Mouse (Mus musculus) C2C12 (cell line): ENCODE results near the gene Nectin2. TPM values are rescaled to one million over a fixed set of nuclear protein-coding genes. Genes with fewer than 3 reads are reported as not detected.

Experiments used
- H3K27me3 ChIP-seq: one replicate; pipeline ENCODE4 v1.6.1; 2011; ENCODE audit not compliant: control insufficient read depth, insufficient read depth, insufficient read length
- H3K36me3 ChIP-seq: one replicate; pipeline ENCODE4 v1.6.1; 2011; ENCODE audit not compliant: control insufficient read depth, insufficient read depth
- H3K4me3 ChIP-seq: one replicate; pipeline ENCODE4 v1.5.1; 2011; ENCODE audit warnings: mild to moderate bottlenecking, control low read depth; ENCODE audit not compliant: poor library complexity, insufficient read depth, severe bottlenecking
- H3K79me2 ChIP-seq: one replicate; pipeline ENCODE4 v1.6.1; 2011; ENCODE audit not compliant: control insufficient read depth, insufficient read depth
- H3K79me3 ChIP-seq: one replicate; pipeline ENCODE4 v1.6.1; 2011; ENCODE audit warnings: low read depth, control low read depth
- H3ac ChIP-seq: one replicate; pipeline ENCODE3; 2011; ENCODE audit warnings: low read depth; ENCODE audit not compliant: control insufficient read depth, insufficient read length
- CEBPB ChIP-seq: IDR thresholded peaks from one replicate; pipeline ENCODE4 v1.6.1; 2011; ENCODE audit warnings: low read depth, mild to moderate bottlenecking, control low read depth, moderate library complexity
- CTCF ChIP-seq: IDR thresholded peaks from one replicate; pipeline ENCODE4 v1.5.1; 2011; ENCODE audit not compliant: control insufficient read depth, insufficient read depth, insufficient read length
- FOSL1 ChIP-seq: IDR thresholded peaks from one replicate; pipeline ENCODE4 v1.8.0; 2011; ENCODE audit warnings: mild to moderate bottlenecking, low read length; ENCODE audit not compliant: poor library complexity, insufficient read depth, severe bottlenecking
- MAX ChIP-seq: IDR thresholded peaks from one replicate; pipeline ENCODE4 v1.6.1; 2011; ENCODE audit warnings: mild to moderate bottlenecking, control low read depth
- MYOD1 ChIP-seq: IDR thresholded peaks from one replicate; pipeline ENCODE4 v1.6.1; 2011; ENCODE audit warnings: low read depth; ENCODE audit not compliant: control insufficient read depth, insufficient read length
- MYOG ChIP-seq: IDR thresholded peaks from one replicate; pipeline ENCODE4 v1.6.1; 2011; ENCODE audit not compliant: control insufficient read depth, insufficient read length; ENCODE audit errors: extremely low read depth
- USF1 ChIP-seq: IDR thresholded peaks from one replicate; pipeline ENCODE4 v1.6.1; 2011; ENCODE audit warnings: low read depth, mild to moderate bottlenecking, control low read depth, moderate library complexity
- polyA plus RNA-seq: library from polyadenylated mRNA; unstranded; fragments of >200 nt; fragmentation: generic; extraction: Trizol; gene quantifications from one replicate; pipeline ENCODE4 v1.2.1, GENCODE M21; 2012; ENCODE audit warnings: missing spikeins

Nectin2 gene
- polyA plus RNA-seq, 1 experiment = 26.7 TPM

GRCm38 (mm10) chr7:19769434-19770374 is 19.4 kb upstream of the Nectin2 start:
- Histone ChIP-seq H3K79me3 (no peaks in the 10 kb centered on the region), H3K27me3 (peaks cover 9% of the 10 kb centered on the region), H3K4me3 (no peak overlapping the region), H3K79me2 (no peaks in the 10 kb centered on the region), H3K36me3 (no peaks in the 10 kb centered on the region), H3ac (no peak overlapping the region)
- TF ChIP-seq MYOG (no peak), CTCF (no peak), CEBPB (no peak), USF1 (no peak), FOSL1 (no peak), MYOD1 (no peak), MAX (no peak)

- Histone ChIP-seq H3K79me3 (no peaks in the 10 kb centered on the region), H3ac (no peak overlapping the region), H3K79me2 (no peaks in the 10 kb centered on the region), H3K27me3 (peaks cover 9% of the 10 kb centered on the region), H3K36me3 (no peaks in the 10 kb centered on the region), H3K4me3 (no peak overlapping the region)
- TF ChIP-seq USF1 (no peak), CEBPB (no peak), MYOD1 (no peak), CTCF (no peak), MYOG (no peak), FOSL1 (no peak), MAX (no peak)
These were observed 18.7 kb upstream of the Nectin2 start for GRCm38 (mm10) chr7:19769001-19769400.

GRCm38 (mm10) chr7:19768251-19768650 is 18.0 kb upstream of the Nectin2 start:
- TF ChIP-seq CEBPB (no peak), MAX (no peak), USF1 (no peak), CTCF (no peak), MYOG (no peak), MYOD1 (no peak), FOSL1 (no peak)
- Histone ChIP-seq H3K27me3 (peaks cover 9% of the 10 kb centered on the region), H3K4me3 (no peak overlapping the region), H3K79me2 (no peaks in the 10 kb centered on the region), H3K36me3 (no peaks in the 10 kb centered on the region), H3ac (no peak overlapping the region), H3K79me3 (no peaks in the 10 kb centered on the region)

GRCm38 (mm10) chr7:19764581-19764980 is 14.3 kb upstream of the Nectin2 start:
- Histone ChIP-seq H3K4me3 (no peak overlapping the region), H3K36me3 (no peaks in the 10 kb centered on the region), H3ac (no peak overlapping the region), H3K79me3 (no peaks in the 10 kb centered on the region), H3K27me3 (peaks cover 13% of the 10 kb centered on the region), H3K79me2 (no peaks in the 10 kb centered on the region)
- no peak for TF ChIP-seq USF1
- TF ChIP-seq FOSL1 = no peak
- no peak for TF ChIP-seq CEBPB
- TF ChIP-seq CTCF = no peak
- no peak for TF ChIP-seq MYOD1
- no peak for TF ChIP-seq MAX
- no peak for TF ChIP-seq MYOG

GRCm38 (mm10) chr7:19763829-19764477 is 13.7 kb upstream of the Nectin2 start:
- Histone ChIP-seq H3ac (no peak overlapping the region), H3K36me3 (no peaks in the 10 kb centered on the region), H3K79me2 (no peaks in the 10 kb centered on the region), H3K27me3 (peaks cover 13% of the 10 kb centered on the region), H3K79me3 (no peaks in the 10 kb centered on the region), H3K4me3 (no peak overlapping the region)
- TF ChIP-seq MAX = no peak
- TF ChIP-seq CEBPB = no peak
- no peak for TF ChIP-seq FOSL1
- TF ChIP-seq MYOD1 = no peak
- no peak for TF ChIP-seq USF1
- TF ChIP-seq CTCF = no peak
- no peak for TF ChIP-seq MYOG
